In the genomic region with DNA sequence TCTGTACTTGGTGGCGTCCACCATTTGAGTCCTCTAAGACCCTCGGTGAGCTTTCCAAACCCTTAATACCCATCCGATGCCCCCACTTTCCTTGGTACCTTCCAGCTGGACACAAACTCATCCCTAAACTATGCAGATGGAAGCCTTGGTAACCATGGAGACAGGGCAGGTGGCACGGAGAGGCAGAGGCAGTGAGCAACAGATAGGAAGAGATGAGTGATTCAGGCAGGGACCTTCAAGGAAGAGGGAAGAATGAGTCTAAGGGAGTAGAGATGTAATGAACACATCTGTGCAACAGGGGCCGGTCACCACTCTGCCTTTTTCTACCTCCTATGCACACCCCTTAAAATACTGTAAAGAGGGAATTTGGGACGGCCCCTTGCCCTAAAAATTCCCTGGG, we compare ENCODE assay signal across 9 mouse cellular contexts. TPM values are rescaled to one million over a fixed set of nuclear protein-coding genes. Genes with fewer than 3 reads are reported as not detected.
A peak's percentile ranks its signal among the peaks of the same experiment; 100 is the strongest.
DNase-seq lines count a peak whose midpoint lies in the region; ATAC-seq and TF ChIP-seq lines count a peak whose summit lies in the region.
"Had no signal": no experiment of that assay in that cellular context is flagged by ENCODE, and none has a peak within 500 bp of the region (broad histone marks: within the 10 kb centered on the region; RNA-seq: fewer than 3 reads in every experiment).

No protein-coding gene starts in this region.

- ATAC-seq in frontal cortex, adult (ENCODE audit: low TSS enrichment) = peak; percentile 21; the same call in 1 of the 2 replicates
- no peak for ATAC-seq in stomach, embryonic 14.5 days (ENCODE audit: insufficient number of reproducible peaks, insufficient read depth, low FRiP score, low read depth)
- no peak for ATAC-seq in stomach, postnatal 0 days (ENCODE audit: low FRiP score, low TSS enrichment)
- ATAC-seq in erythroid progenitor cell, adult 5-6 weeks (replicated peaks; ENCODE audit: low FRiP score, poor library complexity, severe bottlenecking) = no peak

- peak overlapping the region; percentile 82 for H3K4me2 ChIP-seq in stomach, embryonic 14.5 days (replicated peaks; ENCODE audit: low read depth, low read length)
- H3K4me2 ChIP-seq in stomach, postnatal 0 days (replicated peaks; ENCODE audit: low read depth) = no peak overlapping the region; the same call in 1 of the 2 replicates

- H3K27me3 ChIP-seq in stomach, embryonic 14.5 days (ENCODE audit: control insufficient read depth, insufficient read depth, low read length) = no peaks in the 10 kb centered on the region
- no peaks in the 10 kb centered on the region for H3K27me3 ChIP-seq in stomach, postnatal 0 days (ENCODE audit: control insufficient read depth, insufficient read depth, low read length)
- peaks cover 51% of the 10 kb centered on the region for H3K27me3 ChIP-seq in limb, embryonic 10.5 days (ENCODE audit: low read depth, poor library complexity, severe bottlenecking)

- no peak overlapping the region for H3K9ac ChIP-seq in stomach, embryonic 14.5 days (replicated peaks; ENCODE audit: low read depth, low read length)
- H3K9ac ChIP-seq in stomach, postnatal 0 days (ENCODE audit: low read length) = no peak overlapping the region

- TF ChIP-seq CTCF in stomach, postnatal 0 days (IDR thresholded peaks at IDR 0.05; ENCODE audit: low read depth) = no peak

- 21% methylated on average over 6 of the region's 6 CpGs for WGBS in stomach, embryonic 14.5 days
- 34% methylated on average over 6 of the region's 6 CpGs for WGBS in stomach, postnatal 0 days
- WGBS in limb, embryonic 10.5 days = 27% methylated on average over 6 of the region's 6 CpGs

- no peaks in the 10 kb centered on the region for H3K9me3 ChIP-seq in stomach, embryonic 14.5 days (ENCODE audit: control insufficient read depth, low read depth, low read length)
- H3K9me3 ChIP-seq in stomach, postnatal 0 days (ENCODE audit: control insufficient read depth, low read length) = no peaks in the 10 kb centered on the region
- H3K9me3 ChIP-seq in limb, embryonic 10.5 days (replicated peaks) = no peaks in the 10 kb centered on the region

- H3K4me1 ChIP-seq in stomach, embryonic 14.5 days (ENCODE audit: control insufficient read depth, insufficient read depth, low read length) = peaks cover 28% of the 10 kb centered on the region; the same call in 1 of the 2 replicates
- H3K4me1 ChIP-seq in stomach, postnatal 0 days (replicated peaks; ENCODE audit: control insufficient read depth, insufficient read depth) = 0 out of 2 replicates have a peak, but pooled peaks cover 3% of the 10 kb centered on the region
- H3K4me1 ChIP-seq in limb, embryonic 10.5 days = peaks cover 51% of the 10 kb centered on the region

- 0 out of 2 replicates have a peak overlapping the region, but pooled peaks have one; percentile 44 for H3K4me3 ChIP-seq in stomach, embryonic 14.5 days (ENCODE audit: low read depth, low read length)
- no peak overlapping the region for H3K4me3 ChIP-seq in stomach, postnatal 0 days (ENCODE audit: low read depth, low read length)
- H3K4me3 ChIP-seq in limb, embryonic 10.5 days = peak overlapping the region; percentile 67

- H3K27ac ChIP-seq in stomach, embryonic 14.5 days (ENCODE audit: low read length) = no peak overlapping the region; the same call in 1 of the 2 replicates
- H3K27ac ChIP-seq in stomach, postnatal 0 days (replicated peaks) = no peak overlapping the region
- no peak overlapping the region for H3K27ac ChIP-seq in limb, embryonic 10.5 days

- no peak for DNase-seq in frontal cortex, postnatal 25 days (ENCODE audit: low spot score in 2 of 2)
- no peak for DNase-seq in stomach, postnatal 0 days (ENCODE audit: low spot score)
- DNase-seq in limb, embryonic 10.5 days (ENCODE audit: low spot score) = no peak
- DNase-seq in thymus, postnatal 36 days = no peak
- no peak for DNase-seq in spleen, postnatal 10 days (ENCODE audit: low spot score in 2 of 2)

- no peak for TF ChIP-seq EP300 in stomach, postnatal 0 days (optimal IDR thresholded peaks at IDR 0.05)

- no peaks in the 10 kb centered on the region for H3K36me3 ChIP-seq in stomach, embryonic 14.5 days (ENCODE audit: control insufficient read depth, insufficient read depth, low read length)
- no peaks in the 10 kb centered on the region for H3K36me3 ChIP-seq in stomach, postnatal 0 days (ENCODE audit: control insufficient read depth, insufficient read depth, low read length)
- no peaks in the 10 kb centered on the region for H3K36me3 ChIP-seq in limb, embryonic 10.5 days

RNA-seq across cellular contexts. Expression of gene Ankrd34a, which starts 0.8 kb away (rescaled TPM):
- 2.9 and 3.4 TPM in 2 replicates for polyA plus RNA-seq in stomach, embryonic 14.5 days (2014; fragmentation: Nextera tagmentation; extraction: Ambion mirVana)
- polyA plus RNA-seq in stomach, postnatal 0 days (2015; fragmentation: Nextera tagmentation; extraction: Ambion mirVana) = 1.3 TPM in 2 replicates
- polyA plus RNA-seq in limb, embryonic 10.5 days (2016; fragmentation: Nextera tagmentation; extraction: Ambion mirVana) = 0.73 and 0.96 TPM in 2 replicates
- total RNA-seq in erythroid progenitor cell, adult 5-6 weeks (2015; ENCODE audit: low replicate concordance) = not detected in 2 replicates
- total RNA-seq in erythroid progenitor cell, adult 5-6 weeks (2017; ENCODE audit: low replicate concordance) = not detected in 2 replicates

RNA-seq across cellular contexts. Expression of gene Polr3gl, which starts 1.7 kb away (rescaled TPM):
- polyA plus RNA-seq in stomach, embryonic 14.5 days (2014; fragmentation: Nextera tagmentation; extraction: Ambion mirVana) = 21.5 and 29.5 TPM in 2 replicates
- 16.1 and 20.1 TPM in 2 replicates for polyA plus RNA-seq in stomach, postnatal 0 days (2015; fragmentation: Nextera tagmentation; extraction: Ambion mirVana)
- 27.2 and 42.1 TPM in 2 replicates for polyA plus RNA-seq in limb, embryonic 10.5 days (2016; fragmentation: Nextera tagmentation; extraction: Ambion mirVana)
- 29.2 and 32.7 TPM in 2 replicates for total RNA-seq in erythroid progenitor cell, adult 5-6 weeks (2015; ENCODE audit: low replicate concordance)
- total RNA-seq in erythroid progenitor cell, adult 5-6 weeks (2017; ENCODE audit: low replicate concordance) = 20.9 and 63.7 TPM in 2 replicates

RNA-seq across cellular contexts. Expression of gene Lix1l, which starts 5.3 kb away (rescaled TPM):
- polyA plus RNA-seq in stomach, embryonic 14.5 days (2014; fragmentation: Nextera tagmentation; extraction: Ambion mirVana) = 10.6 TPM in 2 replicates
- 3.7 and 3.8 TPM in 2 replicates for polyA plus RNA-seq in stomach, postnatal 0 days (2015; fragmentation: Nextera tagmentation; extraction: Ambion mirVana)
- 3.6 and 4.5 TPM in 2 replicates for polyA plus RNA-seq in limb, embryonic 10.5 days (2016; fragmentation: Nextera tagmentation; extraction: Ambion mirVana)
- not detected in 2 replicates for total RNA-seq in erythroid progenitor cell, adult 5-6 weeks (2015; ENCODE audit: low replicate concordance)
- total RNA-seq in erythroid progenitor cell, adult 5-6 weeks (2017; ENCODE audit: low replicate concordance) = 0.13 TPM in 1 of 2 replicates, not detected in the other

RNA-seq across cellular contexts. Expression of gene Gm16253, which starts 18.9 kb away (rescaled TPM):
- polyA plus RNA-seq in stomach, embryonic 14.5 days (2014; fragmentation: Nextera tagmentation; extraction: Ambion mirVana) = 0.69 and 1.9 TPM in 2 replicates
- 0.18 and 0.46 TPM in 2 replicates for polyA plus RNA-seq in stomach, postnatal 0 days (2015; fragmentation: Nextera tagmentation; extraction: Ambion mirVana)
- polyA plus RNA-seq in limb, embryonic 10.5 days (2016; fragmentation: Nextera tagmentation; extraction: Ambion mirVana) = 0.60 and 2.0 TPM in 2 replicates
- not detected in 2 replicates for total RNA-seq in erythroid progenitor cell, adult 5-6 weeks (2015; ENCODE audit: low replicate concordance)
- not detected in 2 replicates for total RNA-seq in erythroid progenitor cell, adult 5-6 weeks (2017; ENCODE audit: low replicate concordance)
- polyA plus RNA-seq: embryonic facial prominence, embryonic 11.5 days had no signal

RNA-seq across cellular contexts. Expression of gene Rbm8a, which starts 34.1 kb away (rescaled TPM):
- 144 and 147 TPM in 2 replicates for polyA plus RNA-seq in stomach, embryonic 14.5 days (2014; fragmentation: Nextera tagmentation; extraction: Ambion mirVana)
- 70.9 and 75.5 TPM in 2 replicates for polyA plus RNA-seq in stomach, postnatal 0 days (2015; fragmentation: Nextera tagmentation; extraction: Ambion mirVana)
- 224 and 228 TPM in 2 replicates for polyA plus RNA-seq in limb, embryonic 10.5 days (2016; fragmentation: Nextera tagmentation; extraction: Ambion mirVana)
- 54.5 and 72.4 TPM in 2 replicates for total RNA-seq in erythroid progenitor cell, adult 5-6 weeks (2015; ENCODE audit: low replicate concordance)
- total RNA-seq in erythroid progenitor cell, adult 5-6 weeks (2017; ENCODE audit: low replicate concordance) = 18.3 and 36.5 TPM in 2 replicates
